Mouse (Mus musculus): ENCODE measurements around the gene Rasgef1a.

DNA sequence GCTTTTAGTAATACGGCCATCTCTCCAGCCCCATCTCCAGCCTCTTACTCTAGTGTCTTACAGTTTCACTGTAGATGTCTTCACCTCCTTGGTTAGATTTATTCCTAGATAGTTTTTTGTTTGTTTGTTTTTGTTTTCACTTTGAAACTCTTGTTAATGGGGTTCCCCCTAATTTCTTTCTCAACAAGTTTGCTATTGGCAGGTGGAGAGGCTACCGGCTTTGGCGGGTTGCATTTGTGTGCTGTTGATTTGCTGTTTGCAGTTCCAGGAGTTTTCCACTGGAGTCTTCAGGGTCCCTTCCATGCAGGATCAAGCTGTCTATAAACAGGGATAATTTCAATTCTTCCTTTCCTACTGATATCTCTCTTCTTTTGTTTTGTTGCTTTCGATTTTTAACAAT is 50.0 kb downstream of the Rasgef1a start:
- TF ChIP-seq MAX (IDR thresholded peaks at IDR 0.05; ENCODE audit: low read depth) (no peak), MYOD1 (IDR thresholded peaks at IDR 0.05; ENCODE audit: control insufficient read depth in 1 of 3, insufficient read length in 2 of 3, low read depth in 2 of 3) (no peak), POLR2A (IDR thresholded peaks at IDR 0.05; ENCODE audit: insufficient read length, low read depth) (no peak), TCF3 (IDR thresholded peaks at IDR 0.05; ENCODE audit: insufficient read length, low read depth) (no peak), USF1 (IDR thresholded peaks at IDR 0.05; ENCODE audit: low read depth) (no peak), E2F4 (IDR thresholded peaks at IDR 0.05; ENCODE audit: insufficient read depth) (no peak), POLR2AphosphoS2 (IDR thresholded peaks at IDR 0.05; ENCODE audit: insufficient read length, low read depth) (no peak)
